Mouse (Mus musculus) Patski (cell line): Measurements from ENCODE around the gene Ism1. TPM values are rescaled to one million over a fixed set of nuclear protein-coding genes. Genes with fewer than 3 reads are reported as not detected.

Experiments
- ATAC-seq: fragments of 100-300 bp; one replicate; pipeline ENCODE4 v1.8.0; 2021
- CTCF ChIA-PET: fragments of 350-600 bp; sonication (Branson Sonifier 250); formaldehyde crosslinking; loops from one replicate; lab custom pipeline; 2022; ENCODE audit warnings: inconsistent platforms; lab: Charles Lee
- POLR2A ChIA-PET: fragments of 350-600 bp; sonication (Branson Sonifier 250); formaldehyde crosslinking; loops from one replicate; lab custom pipeline; 2022; ENCODE audit warnings: antibody characterized with exemption, inconsistent platforms; lab: Charles Lee
- DNase-seq: peaks from one replicate; pipeline ENCODE4 v3.0.0-alpha.2; 2011; ENCODE audit warnings: low read depth, low spot score
- H3K27me3 ChIP-seq: fragments of 371-371 bp; one replicate; pipeline ENCODE4 v1.5.1; 2021
- CTCF ChIP-seq: fragments of 100-300 bp; IDR thresholded peaks from one replicate; pipeline ENCODE4 v1.5.1; 2021
- in situ Hi-C: fragments of 300-500 bp; cut with MboI; formaldehyde crosslinking; loops from 3 replicates; pipeline ENCODE4 v1.11.1; 2018; ENCODE audit warnings: low pct_unique_long_range_greater_than_20kb, mixed read lengths
- polyA plus RNA-seq: library from polyadenylated mRNA; unstranded; gene quantifications from one replicate; pipeline ENCODE4 v1.2.3, GENCODE M21; 2021

Ism1 gene
- polyA plus RNA-seq, 1 experiment from 2014 or later = not detected

GRCm38 (mm10) chr2:139764355-139764754, 86.4 kb downstream of the Ism1 start:
- in situ Hi-C loops = no loop called here
- peaks cover 20% of the 10 kb centered on the region for H3K27me3 ChIP-seq
- TF ChIP-seq CTCF = no peak
- ATAC-seq (no peak), DNase-seq (no peak)
- ChIA-PET POLR2A (no interaction called here), CTCF (interaction anchor here (1.4 kb wide), 1 partner anchor 25 kb away, joined by 4 read pairs; no protein-coding TSS in a partner anchor)

- CTCF ChIA-PET = interaction anchor here (1.1 kb wide), 1 partner anchor 10 kb away, joined by 4 read pairs; no protein-coding TSS in a partner anchor
- POLR2A ChIA-PET = no interaction called here
- H3K27me3 ChIP-seq = no peaks in the 10 kb centered on the region
- no peak for ATAC-seq
- in situ Hi-C loops = no loop called here
- TF ChIP-seq CTCF = no peak
- no peak for DNase-seq
Measured at GRCm38 (mm10) chr2:139774949-139775570, 97.1 kb downstream of the Ism1 start.

- CTCF ChIA-PET = no interaction called here
- POLR2A ChIA-PET = no interaction called here
- peaks cover 4% of the 10 kb centered on the region for H3K27me3 ChIP-seq
- ATAC-seq = no peak
- DNase-seq = no peak
- in situ Hi-C loops = no loop called here
- no peak for TF ChIP-seq CTCF
Measured at GRCm38 (mm10) chr2:139776644-139777043, 98.7 kb downstream of the Ism1 start.

- ChIA-PET CTCF (interaction anchor here (0.7 to 1.4 kb wide), 9 partner anchors 9 to 198 kb away, joined by 3 to 4 read pairs (median 3); no protein-coding TSS in a partner anchor), POLR2A (no interaction called here)
- no peak for DNase-seq
- peaks cover 4% of the 10 kb centered on the region for H3K27me3 ChIP-seq
- in situ Hi-C loops = no loop called here
- ATAC-seq = peak; percentile 44
- TF ChIP-seq CTCF = peak; percentile 76
Measured at GRCm38 (mm10) chr2:139778283-139778682, 100.3 kb downstream of the Ism1 start.

- in situ Hi-C loops = loop anchor here (5.0 to 10.0 kb wide), 2 partner anchors 184 to 371 kb away; partner anchors contain the start of gene Gm17374
- DNase-seq (no peak), ATAC-seq (no peak)
Measured at GRCm38 (mm10) chr2:139783318-139783850, 105.4 kb downstream of the Ism1 start.

GRCm38 (mm10) chr2:139784465-139784864, 106.5 kb downstream of the Ism1 start:
- in situ Hi-C loops = loop anchor here (5.0 to 10.0 kb wide), 2 partner anchors 183 to 370 kb away; partner anchors contain the start of gene Gm17374
- ATAC-seq (no peak), DNase-seq (no peak)

More at GRCm38 (mm10) chr2:139783318-139783850, 105.4 kb downstream of the Ism1 start:
- ChIA-PET CTCF (interaction anchor here (2.1 kb wide), 1 partner anchor 13 kb away, joined by 4 read pairs; no protein-coding TSS in a partner anchor), POLR2A (no interaction called here)
- no peak for TF ChIP-seq CTCF
- H3K27me3 ChIP-seq = peaks cover 4% of the 10 kb centered on the region

GRCm38 (mm10) chr2:139784946-139785345, 107.0 kb downstream of the Ism1 start:
- ChIA-PET CTCF (interaction anchor here (1.4 to 2.1 kb wide), 3 partner anchors 10 to 21 kb away, joined by 3 to 4 read pairs (median 4); no protein-coding TSS in a partner anchor), POLR2A (no interaction called here)
- DNase-seq (no peak), ATAC-seq (no peak)
- in situ Hi-C loops = loop anchor here (5.0 to 10.0 kb wide), 2 partner anchors 182 to 370 kb away; partner anchors contain the start of gene Gm17374
- TF ChIP-seq CTCF = no peak
- H3K27me3 ChIP-seq = peaks cover 4% of the 10 kb centered on the region

More at GRCm38 (mm10) chr2:139784465-139784864, 106.5 kb downstream of the Ism1 start:
- ChIA-PET CTCF (interaction anchor here (1.4 to 2.1 kb wide), 3 partner anchors 9 to 21 kb away, joined by 3 to 4 read pairs (median 4); no protein-coding TSS in a partner anchor), POLR2A (no interaction called here)
- TF ChIP-seq CTCF = no peak
- peaks cover 4% of the 10 kb centered on the region for H3K27me3 ChIP-seq

- ATAC-seq (no peak), DNase-seq (no peak)
- POLR2A ChIA-PET = no interaction called here
- TF ChIP-seq CTCF = no peak
- CTCF ChIA-PET = no interaction called here
- in situ Hi-C loops = loop anchor here (10.0 kb wide), 1 partner anchor 366 kb away; the partner anchor contains the start of gene Gm17374
- H3K27me3 ChIP-seq = no peaks in the 10 kb centered on the region
Measured at GRCm38 (mm10) chr2:139788658-139789057, 110.7 kb downstream of the Ism1 start.

- DNase-seq (no peak), ATAC-seq (no peak)
- POLR2A ChIA-PET = no interaction called here
- CTCF ChIA-PET = no interaction called here
- no peak for TF ChIP-seq CTCF
- no peaks in the 10 kb centered on the region for H3K27me3 ChIP-seq
- in situ Hi-C loops = no loop called here
Measured at GRCm38 (mm10) chr2:139792345-139793120, 114.6 kb downstream of the Ism1 start.

- TF ChIP-seq CTCF = no peak
- peaks cover 3% of the 10 kb centered on the region for H3K27me3 ChIP-seq
- CTCF ChIA-PET = no interaction called here
- DNase-seq (no peak), ATAC-seq (no peak)
- in situ Hi-C loops = no loop called here
- POLR2A ChIA-PET = no interaction called here
Measured at GRCm38 (mm10) chr2:139804041-139804440, 126.1 kb downstream of the Ism1 start.
